Mouse (Mus musculus): ENCODE data around the gene Timm8a1. TPM values are rescaled to one million over a fixed set of nuclear protein-coding genes. Genes with fewer than 3 reads are reported as not detected.

The Timm8a1 gene
- total RNA-seq (2021): 10 to 100 TPM; 17.6 to 22.3 TPM

- intact Hi-C loops (cut with DNase I): no loop called here
- DNase-seq (ENCODE audit: low spot score in 2 of 2): peak; percentile 31 to 40
Observed at GRCm38 (mm10) chrX:134541145-134541954, at the start of gene Timm8a1. TSS of gene Timm8a1 (minus strand) at chrX:134541865.

GRCm38 (mm10) chrX:134589836-134590235 is 48.2 kb upstream of the Timm8a1 start:
- intact Hi-C loops (cut with DNase I): no loop called here
- no peak for DNase-seq (ENCODE audit: low spot score in 2 of 2)

- no peak for DNase-seq (ENCODE audit: low spot score in 2 of 2)
- intact Hi-C loops (cut with DNase I): no loop called here
Observed at GRCm38 (mm10) chrX:134588997-134589396, 47.3 kb upstream of the Timm8a1 start.

- intact Hi-C loops (cut with DNase I): no loop called here
- DNase-seq (ENCODE audit: low spot score in 2 of 2): no peak
Observed at GRCm38 (mm10) chrX:134588261-134588660, 46.6 kb upstream of the Timm8a1 start.

- intact Hi-C loops (cut with DNase I): no loop called here
- no peak for DNase-seq (ENCODE audit: low spot score in 2 of 2)
Observed at GRCm38 (mm10) chrX:134586447-134586846, 44.8 kb upstream of the Timm8a1 start.

GRCm38 (mm10) chrX:134585103-134586002 is 43.7 kb upstream of the Timm8a1 start, which contains the start of gene Rpl36a:
TSS of gene Rpl36a (plus strand) at chrX:134585654.
- intact Hi-C loops (cut with DNase I): no loop called here
- peak; percentile 89 to 94 for DNase-seq (ENCODE audit: low spot score in 2 of 2)

GRCm38 (mm10) chrX:134582888-134583669 is 41.4 kb upstream of the Timm8a1 start, which contains the start of gene Btk:
TSS of gene Btk (minus strand) at chrX:134583570.
- DNase-seq (ENCODE audit: low spot score in 2 of 2): no peak
- intact Hi-C loops (cut with DNase I): no loop called here

GRCm38 (mm10) chrX:134582270-134582669 is 40.6 kb upstream of the Timm8a1 start:
- DNase-seq (ENCODE audit: low spot score in 2 of 2): no peak
- intact Hi-C loops (cut with DNase I): no loop called here

- DNase-seq (ENCODE audit: low spot score in 2 of 2): no peak
- intact Hi-C loops (cut with DNase I): no loop called here
Observed at GRCm38 (mm10) chrX:134580528-134581305, 39.1 kb upstream of the Timm8a1 start.

- DNase-seq (ENCODE audit: low spot score in 2 of 2): no peak
- intact Hi-C loops (cut with DNase I): no loop called here
Observed at GRCm38 (mm10) chrX:134577896-134578295, 36.2 kb upstream of the Timm8a1 start.

GRCm38 (mm10) chrX:134566536-134567222 is 25.0 kb upstream of the Timm8a1 start:
- intact Hi-C loops (cut with DNase I): no loop called here

GRCm38 (mm10) chrX:134564326-134564725 is 22.7 kb upstream of the Timm8a1 start:
- intact Hi-C loops (cut with DNase I): no loop called here
- DNase-seq (ENCODE audit: low spot score in 2 of 2): no peak

More at GRCm38 (mm10) chrX:134566536-134567222, 25.0 kb upstream of the Timm8a1 start:
- no peak for DNase-seq (ENCODE audit: low spot score in 2 of 2)

- intact Hi-C loops (cut with DNase I): no loop called here
- DNase-seq (ENCODE audit: low spot score in 2 of 2): no peak
Observed at GRCm38 (mm10) chrX:134554425-134554824, 12.8 kb upstream of the Timm8a1 start.

- intact Hi-C loops (cut with DNase I): no loop called here
- DNase-seq (ENCODE audit: low spot score in 2 of 2): no peak
Observed at GRCm38 (mm10) chrX:134553326-134553725, 11.7 kb upstream of the Timm8a1 start.

GRCm38 (mm10) chrX:134550903-134551302 is 9.2 kb upstream of the Timm8a1 start:
- intact Hi-C loops (cut with DNase I): no loop called here
- peak; percentile 31 to 38 for DNase-seq (ENCODE audit: low spot score in 2 of 2)

GRCm38 (mm10) chrX:134547330-134547729 is 5.7 kb upstream of the Timm8a1 start:
- DNase-seq (ENCODE audit: low spot score in 2 of 2): no peak
- intact Hi-C loops (cut with DNase I): no loop called here

- intact Hi-C loops (cut with DNase I): no loop called here
- no peak for DNase-seq (ENCODE audit: low spot score in 2 of 2)
Observed at GRCm38 (mm10) chrX:134541955-134542308, 267 bp upstream of the Timm8a1 start.

- intact Hi-C loops (cut with DNase I): no loop called here
Observed at GRCm38 (mm10) chrX:134540414-134541135, 1.1 kb downstream of the Timm8a1 start.

More at GRCm38 (mm10) chrX:134540414-134541135, 1.1 kb downstream of the Timm8a1 start:
- no peak for DNase-seq (ENCODE audit: low spot score in 2 of 2)
